Mouse (Mus musculus): Measurements from ENCODE around the gene Lat2. TPM values are rescaled to one million over a fixed set of nuclear protein-coding genes. Genes with fewer than 3 reads are reported as not detected.

The Lat2 gene
- polyA plus RNA-seq, 1 experiment, result not detected

GRCm38 (mm10) chr5:134560450-134561171 is 54.2 kb downstream of the Lat2 start:
- no peak for TF ChIP-seq GATA1 (IDR thresholded peaks at IDR 0.05; ENCODE audit: low read length)

GRCm38 (mm10) chr5:134560071-134560449 is 54.8 kb downstream of the Lat2 start, which contains the start of gene Syna:
Gene Syna, minus strand, starts transcription at chr5:134560171.
- TF ChIP-seq GATA1 (IDR thresholded peaks at IDR 0.05; ENCODE audit: low read length), result no peak

GRCm38 (mm10) chr5:134555463-134556164 is 59.2 kb downstream of the Lat2 start:
- no peak for TF ChIP-seq GATA1 (IDR thresholded peaks at IDR 0.05; ENCODE audit: low read length)

- TF ChIP-seq GATA1 (IDR thresholded peaks at IDR 0.05; ENCODE audit: low read length), result no peak
Measured at GRCm38 (mm10) chr5:134553951-134554546, 60.8 kb downstream of the Lat2 start.

- TF ChIP-seq GATA1 (IDR thresholded peaks at IDR 0.05; ENCODE audit: low read length), result no peak
Measured at GRCm38 (mm10) chr5:134552110-134552972, 62.5 kb downstream of the Lat2 start, which contains the start of gene Clip2. Gene Clip2, minus strand, starts transcription at chr5:134552434.

GRCm38 (mm10) chr5:134551233-134552109 is 63.4 kb downstream of the Lat2 start:
- no peak for TF ChIP-seq GATA1 (IDR thresholded peaks at IDR 0.05; ENCODE audit: low read length)

GRCm38 (mm10) chr5:134550836-134551232 is 64.0 kb downstream of the Lat2 start:
- TF ChIP-seq GATA1 (IDR thresholded peaks at IDR 0.05; ENCODE audit: low read length), result no peak

Other genes with a start within 250 kb of the Lat2 start
- gene Gtf2ird1, start 158.3 kb downstream of the Lat2 start, polyA plus RNA-seq (2012), result 0.95 and 1.6 TPM in 2 replicates
- gene Clip2, start 62.6 kb downstream of the Lat2 start, polyA plus RNA-seq (2012), result 0.59 and 0.65 TPM in 2 replicates
- gene Syna, start 54.9 kb downstream of the Lat2 start, polyA plus RNA-seq (2012), result not detected in 2 replicates
- gene Rfc2, start 33.7 kb downstream of the Lat2 start, polyA plus RNA-seq (2012), result 56.3 and 65.0 TPM in 2 replicates
- 348 and 404 TPM in 2 replicates for gene Eif4h, start 24.5 kb upstream of the Lat2 start, polyA plus RNA-seq (2012)
- gene Limk1, start 73.6 kb upstream of the Lat2 start, polyA plus RNA-seq (2012), result 2.5 and 3.2 TPM in 2 replicates
- gene Eln, start 132.3 kb upstream of the Lat2 start, polyA plus RNA-seq (2012), result not detected in 2 replicates